Mouse (Mus musculus): ENCODE data around the gene Amhr2. TPM values are rescaled to one million over a fixed set of nuclear protein-coding genes. Genes with fewer than 3 reads are reported as not detected.

Gene Amhr2
- 0.07 TPM for polyA plus RNA-seq (2012; fragmentation: generic; extraction: Trizol)
- long read RNA-seq, experiment 1 = 0 reads
- long read RNA-seq, experiment 2 = 0 reads

- no peaks in the 10 kb centered on the region for H3K36me3 ChIP-seq (ENCODE audit: control insufficient read depth, insufficient read depth)
- H3ac ChIP-seq (ENCODE audit: control insufficient read depth, insufficient read length, low read depth) = no peak within 1 kb of the TSS
- H3K79me3 ChIP-seq (ENCODE audit: low read depth) = no peaks in the 10 kb centered on the region
- H3K4me3 ChIP-seq (ENCODE audit: insufficient read depth, poor library complexity, severe bottlenecking) = no peak within 1 kb of the TSS
- H3K27me3 ChIP-seq (ENCODE audit: control insufficient read depth, insufficient read depth, insufficient read length) = no peaks in the 10 kb centered on the region
- no peaks in the 10 kb centered on the region for H3K79me2 ChIP-seq (ENCODE audit: control insufficient read depth, insufficient read depth)
- TF ChIP-seq CEBPB (IDR thresholded peaks at IDR 0.05; ENCODE audit: low read depth) = no peak
- TF ChIP-seq CTCF (IDR thresholded peaks at IDR 0.05; ENCODE audit: control insufficient read depth, insufficient read depth, insufficient read length) = no peak
- TF ChIP-seq MYOD1 (IDR thresholded peaks at IDR 0.05; ENCODE audit: control insufficient read depth, insufficient read length, low read depth) = no peak
- TF ChIP-seq FOSL1 (IDR thresholded peaks at IDR 0.05; ENCODE audit: insufficient read depth, low read length, poor library complexity, severe bottlenecking) = no peak
- TF ChIP-seq MAX (IDR thresholded peaks at IDR 0.05) = no peak
- TF ChIP-seq USF1 (IDR thresholded peaks at IDR 0.05; ENCODE audit: low read depth) = no peak
- no peak for TF ChIP-seq MYOG (IDR thresholded peaks at IDR 0.05; ENCODE audit: control insufficient read depth, extremely low read depth, insufficient read length)
Observed at GRCm38 (mm10) chr15:102445146-102445545, at the start of gene Amhr2. Amhr2 (plus strand) TSS chr15:102445367.

GRCm38 (mm10) chr15:102398629-102399028, 46.5 kb upstream of the Amhr2 start:
- H3K79me3 ChIP-seq (ENCODE audit: low read depth) = no peaks in the 10 kb centered on the region
- H3K4me3 ChIP-seq (ENCODE audit: insufficient read depth, poor library complexity, severe bottlenecking) = peak overlapping the region; percentile 36
- H3K79me2 ChIP-seq (ENCODE audit: control insufficient read depth, insufficient read depth) = no peaks in the 10 kb centered on the region
- no peaks in the 10 kb centered on the region for H3K36me3 ChIP-seq (ENCODE audit: control insufficient read depth, insufficient read depth)
- no peaks in the 10 kb centered on the region for H3K27me3 ChIP-seq (ENCODE audit: control insufficient read depth, insufficient read depth, insufficient read length)
- TF ChIP-seq MYOG (IDR thresholded peaks at IDR 0.05; ENCODE audit: control insufficient read depth, extremely low read depth, insufficient read length) (no peak), MYOD1 (IDR thresholded peaks at IDR 0.05; ENCODE audit: control insufficient read depth, insufficient read length, low read depth) (no peak), CEBPB (IDR thresholded peaks at IDR 0.05; ENCODE audit: low read depth) (no peak), MAX (IDR thresholded peaks at IDR 0.05) (no peak), CTCF (IDR thresholded peaks at IDR 0.05; ENCODE audit: control insufficient read depth, insufficient read depth, insufficient read length) (no peak), USF1 (IDR thresholded peaks at IDR 0.05; ENCODE audit: low read depth) (no peak), FOSL1 (IDR thresholded peaks at IDR 0.05; ENCODE audit: insufficient read depth, low read length, poor library complexity, severe bottlenecking) (no peak)
- no peak overlapping the region for H3ac ChIP-seq (ENCODE audit: control insufficient read depth, insufficient read length, low read depth)

GRCm38 (mm10) chr15:102399229-102400221, 45.6 kb upstream of the Amhr2 start:
- no peaks in the 10 kb centered on the region for H3K27me3 ChIP-seq (ENCODE audit: control insufficient read depth, insufficient read depth, insufficient read length)
- TF ChIP-seq CEBPB (IDR thresholded peaks at IDR 0.05; ENCODE audit: low read depth) (no peak), USF1 (IDR thresholded peaks at IDR 0.05; ENCODE audit: low read depth) (no peak), MAX (IDR thresholded peaks at IDR 0.05) (no peak), MYOD1 (IDR thresholded peaks at IDR 0.05; ENCODE audit: control insufficient read depth, insufficient read length, low read depth) (no peak), FOSL1 (IDR thresholded peaks at IDR 0.05; ENCODE audit: insufficient read depth, low read length, poor library complexity, severe bottlenecking) (no peak), CTCF (IDR thresholded peaks at IDR 0.05; ENCODE audit: control insufficient read depth, insufficient read depth, insufficient read length) (no peak), MYOG (IDR thresholded peaks at IDR 0.05; ENCODE audit: control insufficient read depth, extremely low read depth, insufficient read length) (no peak)
- H3K36me3 ChIP-seq (ENCODE audit: control insufficient read depth, insufficient read depth) = no peaks in the 10 kb centered on the region
- H3K4me3 ChIP-seq (ENCODE audit: insufficient read depth, poor library complexity, severe bottlenecking) = peak overlapping the region; percentile 36
- H3ac ChIP-seq (ENCODE audit: control insufficient read depth, insufficient read length, low read depth) = peak overlapping the region; percentile 19
- no peaks in the 10 kb centered on the region for H3K79me3 ChIP-seq (ENCODE audit: low read depth)
- no peaks in the 10 kb centered on the region for H3K79me2 ChIP-seq (ENCODE audit: control insufficient read depth, insufficient read depth)

- Histone ChIP-seq H3K4me3 (ENCODE audit: insufficient read depth, poor library complexity, severe bottlenecking) (no peak overlapping the region), H3K36me3 (ENCODE audit: control insufficient read depth, insufficient read depth) (no peaks in the 10 kb centered on the region), H3ac (ENCODE audit: control insufficient read depth, insufficient read length, low read depth) (no peak overlapping the region), H3K79me3 (ENCODE audit: low read depth) (no peaks in the 10 kb centered on the region), H3K27me3 (ENCODE audit: control insufficient read depth, insufficient read depth, insufficient read length) (no peaks in the 10 kb centered on the region), H3K79me2 (ENCODE audit: control insufficient read depth, insufficient read depth) (no peaks in the 10 kb centered on the region)
- TF ChIP-seq CEBPB (IDR thresholded peaks at IDR 0.05; ENCODE audit: low read depth) (no peak), MYOG (IDR thresholded peaks at IDR 0.05; ENCODE audit: control insufficient read depth, extremely low read depth, insufficient read length) (no peak), USF1 (IDR thresholded peaks at IDR 0.05; ENCODE audit: low read depth) (no peak), CTCF (IDR thresholded peaks at IDR 0.05; ENCODE audit: control insufficient read depth, insufficient read depth, insufficient read length) (no peak), FOSL1 (IDR thresholded peaks at IDR 0.05; ENCODE audit: insufficient read depth, low read length, poor library complexity, severe bottlenecking) (no peak), MAX (IDR thresholded peaks at IDR 0.05) (no peak), MYOD1 (IDR thresholded peaks at IDR 0.05; ENCODE audit: control insufficient read depth, insufficient read length, low read depth) (no peak)
Observed at GRCm38 (mm10) chr15:102400476-102401045, 44.6 kb upstream of the Amhr2 start.

GRCm38 (mm10) chr15:102401278-102401677, 43.9 kb upstream of the Amhr2 start:
- no peak overlapping the region for H3K4me3 ChIP-seq (ENCODE audit: insufficient read depth, poor library complexity, severe bottlenecking)
- TF ChIP-seq FOSL1 (IDR thresholded peaks at IDR 0.05; ENCODE audit: insufficient read depth, low read length, poor library complexity, severe bottlenecking) (no peak), CTCF (IDR thresholded peaks at IDR 0.05; ENCODE audit: control insufficient read depth, insufficient read depth, insufficient read length) (no peak), MAX (IDR thresholded peaks at IDR 0.05) (no peak), MYOD1 (IDR thresholded peaks at IDR 0.05; ENCODE audit: control insufficient read depth, insufficient read length, low read depth) (no peak)
- H3K27me3 ChIP-seq (ENCODE audit: control insufficient read depth, insufficient read depth, insufficient read length) = no peaks in the 10 kb centered on the region
- no peaks in the 10 kb centered on the region for H3K79me3 ChIP-seq (ENCODE audit: low read depth)
- H3K36me3 ChIP-seq (ENCODE audit: control insufficient read depth, insufficient read depth) = no peaks in the 10 kb centered on the region
- H3K79me2 ChIP-seq (ENCODE audit: control insufficient read depth, insufficient read depth) = no peaks in the 10 kb centered on the region
- no peak overlapping the region for H3ac ChIP-seq (ENCODE audit: control insufficient read depth, insufficient read length, low read depth)
